ENCODE assay signal across 18 mouse cellular contexts in the genomic region with DNA sequence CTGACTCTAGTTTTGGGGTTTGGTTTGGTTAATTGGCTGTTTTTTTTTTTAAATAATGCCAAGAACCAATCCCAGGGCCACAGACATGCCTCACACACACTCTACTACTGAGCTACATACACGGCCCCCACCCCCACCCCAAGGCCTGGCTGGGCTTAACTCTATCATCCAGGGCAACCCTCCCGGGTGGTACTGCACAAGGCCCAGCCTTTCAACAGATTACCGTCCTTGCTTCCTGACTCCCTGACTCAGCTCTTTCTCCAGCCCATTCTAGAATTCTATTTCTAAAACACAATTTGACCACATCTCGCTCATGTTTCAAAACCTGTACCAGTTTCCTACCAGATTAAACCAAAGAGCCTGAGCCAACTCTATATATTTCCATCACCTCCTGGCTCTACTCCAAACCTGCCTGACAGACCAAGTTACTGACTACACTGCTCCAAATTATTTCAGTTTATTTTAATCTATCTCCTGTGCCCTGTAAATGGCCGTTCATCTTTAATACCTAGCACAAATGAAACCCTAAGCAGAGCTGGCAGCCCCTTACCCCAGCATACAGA. TPM values are rescaled to one million over a fixed set of nuclear protein-coding genes. Genes with fewer than 3 reads are reported as not detected.
DNase-seq lines count a peak whose midpoint lies in the region; ATAC-seq lines count a peak whose summit lies in the region.
"Had no signal": no experiment of that assay in that cellular context is flagged by ENCODE, and none has a peak within 500 bp of the region (broad histone marks: within the 10 kb centered on the region; RNA-seq: fewer than 3 reads in every experiment).

No protein-coding gene starts in this region.

- no peaks in the 10 kb centered on the region for H3K27me3 ChIP-seq in embryonic facial prominence, embryonic 13.5 days
- no peaks in the 10 kb centered on the region for H3K27me3 ChIP-seq in embryonic facial prominence, embryonic 10.5 days (replicated peaks; ENCODE audit: low read depth, poor library complexity, severe bottlenecking)
- H3K27me3 ChIP-seq in heart, embryonic 16.5 days (ENCODE audit: control insufficient read depth, insufficient read depth, low read length): no peaks in the 10 kb centered on the region
- no peaks in the 10 kb centered on the region for H3K27me3 ChIP-seq in limb, embryonic 13.5 days
- H3K27me3 ChIP-seq: neural tube, embryonic 13.5 days had no signal

- no peaks in the 10 kb centered on the region for H3K9me3 ChIP-seq in embryonic facial prominence, embryonic 13.5 days
- H3K9me3 ChIP-seq in embryonic facial prominence, embryonic 10.5 days: no peaks in the 10 kb centered on the region
- no peaks in the 10 kb centered on the region for H3K9me3 ChIP-seq in heart, embryonic 16.5 days (replicated peaks; ENCODE audit: control insufficient read depth, low read length)
- no peaks in the 10 kb centered on the region for H3K9me3 ChIP-seq in limb, embryonic 13.5 days
- H3K9me3 ChIP-seq: midbrain, embryonic 10.5 days; neural tube, embryonic 13.5 days had no signal

- no peak overlapping the region for H3K4me2 ChIP-seq in embryonic facial prominence, embryonic 13.5 days
- no peak overlapping the region for H3K4me2 ChIP-seq in heart, embryonic 16.5 days (ENCODE audit: low read depth, low read length)
- no peak overlapping the region for H3K4me2 ChIP-seq in limb, embryonic 13.5 days (replicated peaks)
- H3K4me2 ChIP-seq: neural tube, embryonic 13.5 days had no signal

- H3K27ac ChIP-seq in embryonic facial prominence, embryonic 13.5 days: peak overlapping the region; percentile 78
- H3K27ac ChIP-seq in embryonic facial prominence, embryonic 10.5 days (replicated peaks): no peak overlapping the region
- peak overlapping the region; percentile 68 for H3K27ac ChIP-seq in heart, embryonic 16.5 days (ENCODE audit: low read length)
- peak overlapping the region; percentile 55; the same call in 1 of the 2 replicates for H3K27ac ChIP-seq in limb, embryonic 13.5 days
- H3K27ac ChIP-seq: midbrain, embryonic 10.5 days; neural tube, embryonic 13.5 days had no signal

- no peak for ATAC-seq in embryonic facial prominence, embryonic 13.5 days (ENCODE audit: insufficient number of reproducible peaks, insufficient read depth, low FRiP score, low TSS enrichment, low read depth)
- 0 out of 2 replicates have a peak, but pooled peaks have one; percentile 43 for ATAC-seq in heart, embryonic 16.5 days (replicated peaks; ENCODE audit: extremely low read depth, insufficient read depth, low FRiP score)
- ATAC-seq in limb, embryonic 13.5 days (ENCODE audit: low FRiP score, low read depth): peak; percentile 44; the same call in 1 of the 2 replicates
- ATAC-seq: forebrain, embryonic 16.5 days had no signal

- 54% methylated on average over 5 of the region's 5 CpGs for WGBS in embryonic facial prominence, embryonic 13.5 days
- 77% methylated on average over 5 of the region's 5 CpGs for WGBS in embryonic facial prominence, embryonic 10.5 days
- 30% methylated on average over 5 of the region's 5 CpGs for WGBS in heart, embryonic 16.5 days
- WGBS in limb, embryonic 13.5 days: 54% methylated on average over 5 of the region's 5 CpGs

- H3K36me3 ChIP-seq in embryonic facial prominence, embryonic 13.5 days: peaks cover 11% of the 10 kb centered on the region
- H3K36me3 ChIP-seq in embryonic facial prominence, embryonic 10.5 days (replicated peaks): 0 out of 2 replicates have a peak, but pooled peaks cover 8% of the 10 kb centered on the region
- peaks cover 7% of the 10 kb centered on the region for H3K36me3 ChIP-seq in heart, embryonic 16.5 days (ENCODE audit: control insufficient read depth, insufficient read depth)
- H3K36me3 ChIP-seq in limb, embryonic 13.5 days: peaks cover 9% of the 10 kb centered on the region
- H3K36me3 ChIP-seq: neural tube, embryonic 13.5 days had no signal

- H3K9ac ChIP-seq in embryonic facial prominence, embryonic 13.5 days: no peak overlapping the region
- H3K9ac ChIP-seq in heart, embryonic 16.5 days (ENCODE audit: low read length): no peak overlapping the region
- H3K9ac ChIP-seq in limb, embryonic 13.5 days: no peak overlapping the region
- H3K9ac ChIP-seq: neural tube, embryonic 13.5 days had no signal

- DNase-seq in embryonic facial prominence, embryonic 10.5 days (ENCODE audit: low spot score): no peak
- no peak for DNase-seq in heart, adult 8-10 months (ENCODE audit: low spot score)
- DNase-seq in 416B (ENCODE audit: low read depth): peak; percentile 93
- DNase-seq in cerebellum, postnatal 25 days: no peak
- DNase-seq in embryo, embryonic 11 days: no peak
- DNase-seq: adrenal gland, postnatal 14 days; cerebellum, adult 9-10 months; gastrocnemius, postnatal 10 days; heart, postnatal 10 days; kidney, postnatal 14 days; lung, postnatal 10 days had no signal

- H3K4me3 ChIP-seq in embryonic facial prominence, embryonic 13.5 days: no peak overlapping the region
- H3K4me3 ChIP-seq in embryonic facial prominence, embryonic 10.5 days: no peak overlapping the region
- no peak overlapping the region for H3K4me3 ChIP-seq in heart, embryonic 16.5 days (ENCODE audit: low read length)
- no peak overlapping the region for H3K4me3 ChIP-seq in limb, embryonic 13.5 days
- H3K4me3 ChIP-seq: erythroblast, embryonic 14.5 days; midbrain, embryonic 10.5 days; neural tube, embryonic 13.5 days had no signal

- peaks cover 21% of the 10 kb centered on the region for H3K4me1 ChIP-seq in embryonic facial prominence, embryonic 13.5 days
- peaks cover 6% of the 10 kb centered on the region for H3K4me1 ChIP-seq in embryonic facial prominence, embryonic 10.5 days
- peaks cover 26% of the 10 kb centered on the region for H3K4me1 ChIP-seq in heart, embryonic 16.5 days (ENCODE audit: control insufficient read depth, insufficient read depth, low read length)
- H3K4me1 ChIP-seq in limb, embryonic 13.5 days: peaks cover 33% of the 10 kb centered on the region

RNA-seq across cellular contexts. Expression of a gene that starts 12.2 kb away (rescaled TPM):
- polyA plus RNA-seq in embryonic facial prominence, embryonic 13.5 days (2015; fragmentation: Nextera tagmentation; extraction: Ambion mirVana): 12.2 and 14.6 TPM in 2 replicates
- polyA plus RNA-seq in embryonic facial prominence, embryonic 10.5 days (2016; fragmentation: Nextera tagmentation; extraction: Ambion mirVana): 4.2 and 5.4 TPM in 2 replicates
- 22.5 and 24.2 TPM in 2 replicates for polyA plus RNA-seq in heart, embryonic 16.5 days (2015; fragmentation: Nextera tagmentation; extraction: Ambion mirVana)
- total RNA-seq in heart, adult 8-10 months (2022): 10 to 100 TPM in 2 of 4 experiments, 1 to 10 TPM in 2; 8.2 to 15.7 (median 11.9) TPM
- 11.6 and 12.5 TPM in 2 replicates for polyA plus RNA-seq in limb, embryonic 13.5 days (2015; fragmentation: Nextera tagmentation; extraction: Ambion mirVana)
